Mouse (Mus musculus) skeletal muscle tissue, postnatal 0 days (tissue): ENCODE data around the gene Plekhg2. TPM values are rescaled to one million over a fixed set of nuclear protein-coding genes. Genes with fewer than 3 reads are reported as not detected.

Experiments used
- polyA plus RNA-seq: library from polyadenylated mRNA; unstranded; fragments of >200 nt; fragmentation: Nextera tagmentation; extraction: Ambion mirVana; gene quantifications from 2 replicates; pipeline ENCODE4 v1.2.1, GENCODE M21; 2015

Gene Plekhg2
- 18.0 and 18.7 TPM in 2 replicates for polyA plus RNA-seq

DNA sequence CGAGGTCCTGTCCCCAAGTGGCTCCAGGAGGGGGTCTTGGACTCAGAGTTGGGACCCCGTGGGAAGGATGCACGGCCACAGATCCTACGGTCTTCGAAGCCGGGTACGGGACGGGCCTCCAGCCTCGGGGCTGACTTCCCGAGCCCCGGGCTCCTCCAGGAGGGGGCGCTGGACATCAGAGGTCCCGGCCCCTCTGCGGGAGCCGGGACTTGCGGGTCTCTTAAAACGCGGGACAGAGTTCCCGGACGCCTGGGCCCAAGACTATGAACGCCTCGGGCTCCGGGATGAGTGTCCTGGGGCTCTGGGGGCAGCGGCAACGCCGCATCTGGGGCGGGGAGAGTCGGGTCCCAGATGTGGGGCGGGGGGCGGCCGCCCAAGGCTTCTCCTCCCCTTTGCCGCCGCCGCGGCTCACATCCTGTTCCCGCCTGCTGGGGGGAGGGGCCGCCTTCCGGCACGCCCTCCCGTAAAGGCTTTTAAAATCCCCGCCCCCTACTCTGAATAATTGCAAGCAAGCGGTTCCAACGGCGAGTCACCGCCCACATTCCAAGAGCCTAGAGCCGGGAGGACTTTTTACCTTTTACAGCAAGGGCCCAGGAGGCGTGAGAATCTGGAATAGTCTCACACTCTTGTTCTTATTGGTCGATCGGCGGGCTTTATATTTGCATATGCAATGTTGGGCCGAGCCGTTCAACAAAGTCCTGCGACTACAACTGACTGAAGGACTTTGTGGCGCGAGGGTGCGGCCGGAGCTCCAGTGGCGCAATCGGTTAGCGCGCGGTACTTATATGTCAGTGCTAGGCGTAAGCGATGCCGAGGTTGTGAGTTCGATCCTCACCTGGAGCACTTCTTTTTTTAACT is at the start of gene Plekhg2:
Plekhg2 (minus strand) TSS at position 349 of the 858 bp plus-strand sequence.

DNA sequence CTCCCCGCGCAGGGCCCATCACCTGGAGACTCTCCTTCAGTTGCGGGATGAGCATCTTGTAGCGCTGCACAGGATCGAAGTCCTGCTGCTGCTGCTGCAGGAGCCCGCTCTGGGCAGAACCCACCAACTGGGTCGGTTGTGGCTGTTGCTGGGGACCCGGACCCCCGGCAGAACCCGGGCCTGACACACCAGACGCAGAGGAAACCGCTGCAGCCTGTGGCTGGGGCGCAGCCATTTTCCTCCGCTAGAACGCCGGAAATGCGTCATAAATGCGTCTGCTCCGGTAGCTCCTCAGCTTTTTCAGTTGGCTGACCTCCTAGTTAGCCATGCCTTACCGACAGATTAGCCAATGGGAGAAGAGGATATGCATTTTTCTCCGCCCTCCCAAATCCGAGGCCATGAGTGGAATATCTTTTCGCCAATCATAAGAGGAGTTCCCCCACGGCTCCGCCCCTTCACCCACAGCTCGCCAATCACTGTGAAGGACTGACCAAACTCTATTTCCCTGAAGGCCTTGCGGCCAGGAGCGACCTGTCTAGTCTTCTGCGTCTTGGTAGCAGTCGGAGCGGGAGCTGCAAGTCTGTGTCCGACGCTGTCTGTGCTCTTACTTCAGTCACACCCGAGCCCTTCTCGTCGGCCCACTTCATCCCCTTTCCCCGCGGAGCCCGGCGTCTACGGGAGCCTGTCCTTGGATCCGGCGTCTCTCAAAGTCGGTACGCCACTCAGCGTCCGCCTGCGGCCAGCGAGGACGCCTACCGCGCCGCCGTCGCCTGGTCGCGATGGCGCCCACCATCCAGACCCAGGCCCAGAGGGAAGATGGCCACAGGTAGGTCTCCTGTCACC is 20.3 kb upstream of the Plekhg2 start, which contains the start of the genes Med29 and Paf1:
Med29 (minus strand) TSS at position 280 of the 843 bp plus-strand sequence.
Paf1 (plus strand) TSS at position 523 of the 843 bp plus-strand sequence.

DNA sequence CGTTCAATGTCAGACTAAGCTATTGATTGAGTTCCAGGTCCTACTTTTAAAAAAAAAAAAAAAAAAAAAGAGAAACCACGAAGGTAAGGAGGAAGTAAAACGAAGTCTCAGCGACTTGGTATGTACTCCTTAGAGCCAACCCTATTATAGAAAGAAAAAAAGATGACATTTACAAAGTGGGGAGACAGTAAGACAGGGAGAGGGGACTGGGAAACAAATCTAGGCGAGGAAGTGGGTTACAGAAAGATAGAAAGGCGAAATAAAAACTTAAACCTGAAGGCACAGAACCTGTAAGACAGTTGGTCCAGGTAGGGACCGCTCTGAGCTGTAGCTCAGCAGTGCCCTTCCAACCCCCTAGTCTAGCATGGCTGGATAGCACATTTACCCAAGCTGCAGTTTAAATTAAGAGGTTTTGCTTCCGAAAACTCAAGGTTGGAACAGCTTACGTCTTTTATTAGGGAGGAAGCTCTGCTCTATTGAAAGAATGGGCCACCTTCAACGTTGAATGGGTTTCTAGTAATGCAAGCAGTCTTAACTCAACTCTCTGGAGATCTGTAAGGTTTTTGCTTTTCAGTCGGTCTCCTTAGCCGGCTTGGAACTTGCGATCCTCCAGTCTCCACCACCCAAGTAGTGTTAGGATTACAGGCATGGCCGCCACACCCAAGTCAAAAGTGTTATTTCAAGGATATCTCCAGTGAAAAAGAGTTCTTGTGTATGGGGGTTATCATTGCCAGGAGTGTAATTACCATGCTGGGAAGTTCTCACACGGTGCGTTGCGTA is 8.0 kb upstream of the Plekhg2 start, which contains the start of gene Zfp36:
Zfp36 (minus strand) TSS at position 17 of the 780 bp plus-strand sequence.

DNA sequence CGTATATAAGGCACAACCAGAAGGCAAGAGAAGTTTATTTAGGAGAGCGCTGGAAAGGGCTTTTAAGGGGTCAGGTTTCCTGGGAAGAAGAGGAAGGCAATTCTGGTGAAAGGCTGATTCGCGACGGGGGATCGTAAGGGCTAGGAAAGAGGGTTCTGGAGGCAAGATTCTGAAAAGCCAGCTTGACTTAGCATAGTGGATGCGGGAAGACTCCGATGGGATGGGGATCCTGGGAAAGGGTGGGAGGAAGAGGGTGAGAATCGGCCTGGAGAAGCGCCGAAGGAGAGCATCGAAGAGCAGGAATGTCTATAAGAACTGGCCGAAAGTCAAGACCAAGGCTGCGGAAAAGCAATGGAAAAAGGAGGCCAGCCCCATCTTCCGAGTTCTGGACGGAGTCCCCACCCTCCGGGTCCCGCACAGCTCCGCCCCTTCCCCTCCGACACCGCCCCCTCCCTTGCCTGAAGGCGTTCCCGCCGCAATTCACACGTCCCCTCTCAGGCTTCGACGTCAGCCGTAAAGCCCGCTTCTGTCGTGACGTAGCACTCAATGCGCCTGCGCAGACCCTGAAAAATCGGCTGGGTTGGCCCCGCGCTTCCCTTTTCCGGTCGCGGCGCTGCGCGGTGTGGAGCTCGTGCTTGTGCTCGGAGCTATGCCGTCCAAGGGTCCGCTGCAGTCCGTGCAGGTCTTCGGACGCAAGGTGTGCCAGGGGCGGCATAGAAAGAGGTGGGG is 22.1 kb downstream of the Plekhg2 start, which contains the start of gene Rps16:
Rps16 (plus strand) TSS at position 498 of the 729 bp plus-strand sequence.

DNA sequence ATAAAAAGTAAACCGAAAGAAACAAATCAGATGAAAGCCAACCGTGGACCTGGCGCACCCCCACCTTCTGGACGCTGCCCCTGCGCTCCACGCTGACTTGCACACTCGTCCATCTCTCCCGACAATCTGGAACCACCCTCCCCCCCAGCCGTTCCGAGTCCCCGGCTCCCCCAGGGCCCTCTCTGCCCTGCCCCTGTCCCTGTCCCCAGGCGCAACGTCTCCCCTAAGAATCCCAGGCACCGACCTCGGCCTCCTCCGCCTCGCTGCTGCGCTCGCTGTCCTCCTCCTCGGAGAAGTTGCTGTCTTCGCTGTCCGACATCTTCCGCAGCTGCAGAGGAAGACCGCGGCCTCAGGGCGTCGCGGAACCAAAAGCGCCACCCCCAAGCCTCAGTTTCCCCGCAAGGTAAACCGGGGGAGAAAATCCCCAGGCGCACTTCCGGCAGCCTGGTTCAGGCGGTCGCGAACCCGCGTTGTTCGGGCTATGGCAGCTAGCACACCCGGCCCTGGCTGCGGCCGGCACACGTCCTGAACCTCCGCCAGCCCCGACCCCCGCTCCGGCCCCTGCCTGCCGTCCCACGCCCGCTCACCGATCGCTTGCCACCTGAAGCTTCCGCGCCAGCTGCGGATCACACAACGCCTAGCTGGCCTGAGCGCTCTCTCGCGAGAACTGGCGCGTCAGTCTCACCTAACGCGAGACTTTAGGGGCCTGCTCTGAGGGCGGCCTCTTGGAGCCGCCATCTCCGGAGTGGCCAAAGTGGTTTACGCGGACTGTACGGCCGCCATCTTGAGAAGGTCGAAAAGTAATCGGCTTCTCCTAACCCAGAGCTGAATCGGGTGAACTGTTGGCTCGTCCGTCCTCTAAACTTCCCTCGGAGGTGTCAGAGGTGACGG is 34.0 kb downstream of the Plekhg2 start, which contains the start of gene Supt5:
Supt5 (minus strand) TSS at position 639 of the 891 bp plus-strand sequence.

DNA sequence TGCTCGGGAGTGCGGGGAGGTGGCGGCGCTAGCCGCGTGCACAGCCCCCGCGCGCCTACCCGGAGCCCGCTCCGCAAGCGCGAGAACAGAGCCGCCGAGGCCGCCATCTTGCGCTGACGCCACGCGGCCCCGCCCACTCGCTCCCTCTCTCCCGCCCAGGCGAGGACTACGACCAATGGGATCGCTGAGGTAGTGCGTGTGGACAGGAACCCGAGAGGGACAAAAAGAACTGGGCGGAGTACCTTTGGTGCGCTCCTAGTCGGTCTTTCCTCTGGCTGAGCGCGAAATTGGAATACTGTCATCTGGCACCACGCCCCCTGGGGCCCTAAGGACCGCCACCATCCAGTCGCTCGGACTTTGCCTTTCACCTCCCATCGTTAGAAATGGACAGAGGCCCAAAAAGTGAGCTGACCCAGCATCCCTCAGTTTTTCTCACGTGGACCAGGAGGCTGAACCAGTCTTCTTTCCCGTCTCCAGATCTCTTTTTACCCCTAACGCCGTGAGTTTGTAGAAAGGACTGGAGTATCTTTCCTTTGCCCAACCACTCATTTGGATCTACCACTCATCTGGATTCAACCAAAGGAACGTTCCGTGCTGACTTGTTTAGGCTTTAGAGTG is 60.4 kb downstream of the Plekhg2 start, which contains the start of gene Timm50:
Timm50 (minus strand) TSS at position 147 of the 618 bp plus-strand sequence.

Other genes starting within 250 kb of the Plekhg2 start
- gene 9530053A07Rik, start 243.1 kb downstream of the Plekhg2 start, polyA plus RNA-seq = not detected in 2 replicates
- gene Fbl, start 202.9 kb downstream of the Plekhg2 start, polyA plus RNA-seq = 38.9 and 55.1 TPM in 2 replicates
- gene Dyrk1b, start 193.1 kb downstream of the Plekhg2 start, polyA plus RNA-seq = 49.8 and 62.1 TPM in 2 replicates
- 7.0 and 7.9 TPM in 2 replicates for gene Eid2, start 104.7 kb downstream of the Plekhg2 start, polyA plus RNA-seq
- 9.4 and 10.3 TPM in 2 replicates for gene Eid2b, start 94.9 kb downstream of the Plekhg2 start, polyA plus RNA-seq
- 0.16 TPM in 1 of 2 replicates, not detected in the other for gene Selenov, start 81.4 kb downstream of the Plekhg2 start, polyA plus RNA-seq
- gene Dll3, start 70.4 kb downstream of the Plekhg2 start, polyA plus RNA-seq = not detected in 2 replicates
- 71.8 and 92.4 TPM in 2 replicates for gene Timm50, start 60.5 kb downstream of the Plekhg2 start, polyA plus RNA-seq
- gene Supt5, start 33.9 kb downstream of the Plekhg2 start, polyA plus RNA-seq = 44.9 and 47.5 TPM in 2 replicates
- gene Rps16, start 21.9 kb downstream of the Plekhg2 start, polyA plus RNA-seq = 568 and 593 TPM in 2 replicates
- gene Zfp36, start 7.7 kb upstream of the Plekhg2 start, polyA plus RNA-seq = 9.9 and 12.2 TPM in 2 replicates
- 39.1 and 40.9 TPM in 2 replicates for gene Med29, start 20.1 kb upstream of the Plekhg2 start, polyA plus RNA-seq
- gene Paf1, start 20.4 kb upstream of the Plekhg2 start, polyA plus RNA-seq = 49.3 TPM in 2 replicates
- gene Gmfg, start 64.8 kb upstream of the Plekhg2 start, polyA plus RNA-seq = 21.4 and 29.1 TPM in 2 replicates
- 0.38 and 0.43 TPM in 2 replicates for gene Lrfn1, start 79.4 kb upstream of the Plekhg2 start, polyA plus RNA-seq
- gene Ifnl2, start 137.9 kb upstream of the Plekhg2 start, polyA plus RNA-seq = not detected in 2 replicates
- not detected in 2 replicates for gene Ifnl3, start 150.2 kb upstream of the Plekhg2 start, polyA plus RNA-seq
- not detected in 2 replicates for gene Sycn, start 168.3 kb upstream of the Plekhg2 start, polyA plus RNA-seq
- gene Nccrp1, start 174.7 kb upstream of the Plekhg2 start, polyA plus RNA-seq = 1.8 TPM in 1 of 2 replicates, not detected in the other
- 11.0 and 11.5 TPM in 2 replicates for gene Samd4b, start 225.5 kb upstream of the Plekhg2 start, polyA plus RNA-seq
- gene Pak4, start 225.6 kb upstream of the Plekhg2 start, polyA plus RNA-seq = 5.7 and 6.5 TPM in 2 replicates